Mouse (Mus musculus): ENCODE data around the gene A330070K13Rik. TPM values are rescaled to one million over a fixed set of nuclear protein-coding genes. Genes with fewer than 3 reads are reported as not detected.

A330070K13Rik gene
- polyA plus RNA-seq, 1 experiment from 2014 or later: not detected

DNA sequence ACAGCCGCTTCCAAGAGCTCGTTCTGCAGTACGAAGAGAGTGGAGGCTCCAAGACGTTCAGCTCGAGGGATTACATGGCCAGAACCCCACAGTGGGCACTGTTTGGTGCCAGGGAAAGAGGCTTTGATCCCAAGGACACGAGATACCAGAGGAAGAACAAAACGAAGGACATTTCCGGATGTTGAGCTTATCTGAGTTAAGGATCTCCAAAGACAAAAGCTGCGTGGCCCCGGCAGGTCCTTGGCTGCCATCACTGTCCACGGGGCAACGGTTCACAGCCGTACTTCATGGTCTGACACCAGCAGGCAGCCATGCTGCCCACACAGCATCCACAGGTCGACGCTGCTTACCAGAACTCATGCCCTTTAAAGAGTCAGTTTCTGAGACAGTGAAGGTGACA is 43.8 kb downstream of the A330070K13Rik start:
- no peaks in the 10 kb centered on the region for H3K4me1 ChIP-seq (ENCODE audit: control insufficient read depth, insufficient read depth, low read length)
- H3K9ac ChIP-seq (ENCODE audit: low read length): no peak overlapping the region
- WGBS: 93% methylated on average over 15 of the region's 15 CpGs
- DNase-seq (ENCODE audit: low spot score) (no peak), ATAC-seq (no peak)
- H3K36me3 ChIP-seq (ENCODE audit: control insufficient read depth, insufficient read depth, low read length): peaks cover 35% of the 10 kb centered on the region
- H3K27me3 ChIP-seq (replicated peaks; ENCODE audit: control insufficient read depth, insufficient read depth, low read length): no peaks in the 10 kb centered on the region
- H3K4me2 ChIP-seq (ENCODE audit: low read length): no peak overlapping the region
- no peaks in the 10 kb centered on the region for H3K9me3 ChIP-seq (replicated peaks; ENCODE audit: control insufficient read depth, low read length)
- H3K4me3 ChIP-seq (ENCODE audit: low read depth, low read length): no peak overlapping the region
- no peak overlapping the region for H3K27ac ChIP-seq (ENCODE audit: low read depth, low read length)

- Histone ChIP-seq H3K27ac (ENCODE audit: low read depth, low read length) (no peak overlapping the region), H3K4me3 (ENCODE audit: low read depth, low read length) (no peak overlapping the region), H3K27me3 (replicated peaks; ENCODE audit: control insufficient read depth, insufficient read depth, low read length) (no peaks in the 10 kb centered on the region), H3K4me1 (ENCODE audit: control insufficient read depth, insufficient read depth, low read length) (peaks cover 8% of the 10 kb centered on the region; the same call in 1 of the 2 replicates), H3K9me3 (replicated peaks; ENCODE audit: control insufficient read depth, low read length) (no peaks in the 10 kb centered on the region), H3K9ac (ENCODE audit: low read length) (no peak overlapping the region), H3K4me2 (ENCODE audit: low read length) (no peak overlapping the region), H3K36me3 (ENCODE audit: control insufficient read depth, insufficient read depth, low read length) (peaks cover 27% of the 10 kb centered on the region)
- DNase-seq (ENCODE audit: low spot score) (no peak), ATAC-seq (no peak)
- 98% methylated on average over 4 of the region's 4 CpGs for WGBS
Measured at GRCm38 (mm10) chr5:130335462-130335861, 49.0 kb downstream of the A330070K13Rik start.

DNA sequence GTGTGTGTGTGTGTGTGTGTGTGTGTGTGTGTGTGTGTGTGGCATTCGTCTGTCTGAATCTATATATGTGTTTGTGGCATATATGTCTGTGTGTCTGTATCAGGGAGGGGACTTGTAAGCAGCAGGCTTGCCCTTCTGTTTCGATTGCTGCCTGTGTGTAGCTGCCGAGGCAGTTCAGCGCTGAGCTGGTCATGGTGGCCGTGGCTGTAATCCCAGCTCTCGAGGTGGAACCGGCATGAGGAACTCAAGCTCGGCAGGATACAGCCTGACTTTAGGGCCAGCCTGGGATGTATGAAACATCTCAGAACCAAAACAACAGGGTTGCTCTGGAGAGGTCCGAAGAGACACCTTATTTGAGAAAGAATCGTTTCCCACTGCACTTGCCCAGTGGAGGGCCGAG is 50.5 kb downstream of the A330070K13Rik start:
- Histone ChIP-seq H3K27me3 (replicated peaks; ENCODE audit: control insufficient read depth, insufficient read depth, low read length) (no peaks in the 10 kb centered on the region), H3K9ac (ENCODE audit: low read length) (no peak overlapping the region), H3K36me3 (ENCODE audit: control insufficient read depth, insufficient read depth, low read length) (peaks cover 26% of the 10 kb centered on the region), H3K4me1 (ENCODE audit: control insufficient read depth, insufficient read depth, low read length) (peaks cover 8% of the 10 kb centered on the region; the same call in 1 of the 2 replicates), H3K27ac (ENCODE audit: low read depth, low read length) (0 out of 2 replicates have a peak overlapping the region, but pooled peaks have one; percentile 21), H3K9me3 (replicated peaks; ENCODE audit: control insufficient read depth, low read length) (no peaks in the 10 kb centered on the region), H3K4me3 (ENCODE audit: low read depth, low read length) (no peak overlapping the region), H3K4me2 (ENCODE audit: low read length) (no peak overlapping the region)
- ATAC-seq (no peak), DNase-seq (ENCODE audit: low spot score) (no peak)
- 89% methylated on average over 11 of the region's 11 CpGs for WGBS

GRCm38 (mm10) chr5:130333566-130333965 is 50.9 kb downstream of the A330070K13Rik start:
- H3K4me2 ChIP-seq (ENCODE audit: low read length): no peak overlapping the region
- peaks cover 26% of the 10 kb centered on the region for H3K36me3 ChIP-seq (ENCODE audit: control insufficient read depth, insufficient read depth, low read length)
- H3K4me1 ChIP-seq (ENCODE audit: control insufficient read depth, insufficient read depth, low read length): peaks cover 8% of the 10 kb centered on the region; the same call in 1 of the 2 replicates
- H3K4me3 ChIP-seq (ENCODE audit: low read depth, low read length): no peak overlapping the region
- WGBS: 77% methylated on average over 7 of the region's 7 CpGs
- ATAC-seq (peak; percentile 70; the same call in 1 of the 2 replicates), DNase-seq (ENCODE audit: low spot score) (peak; percentile 23)
- H3K27ac ChIP-seq (ENCODE audit: low read depth, low read length): 0 out of 2 replicates have a peak overlapping the region, but pooled peaks have one; percentile 21
- H3K27me3 ChIP-seq (replicated peaks; ENCODE audit: control insufficient read depth, insufficient read depth, low read length): no peaks in the 10 kb centered on the region
- no peaks in the 10 kb centered on the region for H3K9me3 ChIP-seq (replicated peaks; ENCODE audit: control insufficient read depth, low read length)
- no peak overlapping the region for H3K9ac ChIP-seq (ENCODE audit: low read length)

DNA sequence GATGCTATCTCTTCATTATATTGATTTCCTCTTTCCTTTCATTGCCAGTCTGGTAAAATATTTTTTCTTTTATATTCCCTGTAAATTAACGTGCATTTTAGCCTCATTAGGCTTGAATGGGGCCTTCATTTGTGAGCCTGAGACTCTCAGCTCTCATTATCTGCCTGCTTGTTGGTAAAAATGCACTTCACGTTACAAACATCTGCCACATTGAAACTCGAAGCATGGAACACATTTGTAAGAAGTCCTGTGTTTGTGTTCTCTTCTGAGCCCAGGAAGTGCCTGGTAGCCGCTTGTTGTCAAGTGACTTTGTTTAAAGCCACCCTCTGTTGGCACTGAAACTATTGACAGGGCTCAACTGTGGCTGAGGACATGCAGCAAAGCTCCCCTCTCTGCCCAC is 53.2 kb downstream of the A330070K13Rik start:
- Histone ChIP-seq H3K9ac (ENCODE audit: low read length) (no peak overlapping the region), H3K4me2 (ENCODE audit: low read length) (no peak overlapping the region), H3K27me3 (replicated peaks; ENCODE audit: control insufficient read depth, insufficient read depth, low read length) (no peaks in the 10 kb centered on the region), H3K27ac (ENCODE audit: low read depth, low read length) (peak overlapping the region; percentile 52; the same call in 1 of the 2 replicates), H3K4me3 (ENCODE audit: low read depth, low read length) (no peak overlapping the region), H3K4me1 (ENCODE audit: control insufficient read depth, insufficient read depth, low read length) (peaks cover 8% of the 10 kb centered on the region; the same call in 1 of the 2 replicates), H3K36me3 (ENCODE audit: control insufficient read depth, insufficient read depth, low read length) (peaks cover 13% of the 10 kb centered on the region), H3K9me3 (replicated peaks; ENCODE audit: control insufficient read depth, low read length) (no peaks in the 10 kb centered on the region)
- ATAC-seq: peak; percentile 42; the same call in 1 of the 2 replicates
- 7% methylated on average over 4 of the region's 4 CpGs for WGBS
- DNase-seq (ENCODE audit: low spot score): peak; percentile 65

- DNase-seq (ENCODE audit: low spot score): peak; percentile 37
- H3K36me3 ChIP-seq (ENCODE audit: control insufficient read depth, insufficient read depth, low read length): peaks cover 11% of the 10 kb centered on the region
- WGBS: 59% methylated on average over 4 of the region's 4 CpGs
- ATAC-seq: 0 out of 2 replicates have a peak, but pooled peaks have one; percentile 46
- no peak overlapping the region for H3K4me3 ChIP-seq (ENCODE audit: low read depth, low read length)
- no peak overlapping the region for H3K27ac ChIP-seq (ENCODE audit: low read depth, low read length)
- H3K27me3 ChIP-seq (replicated peaks; ENCODE audit: control insufficient read depth, insufficient read depth, low read length): no peaks in the 10 kb centered on the region
- no peaks in the 10 kb centered on the region for H3K9me3 ChIP-seq (replicated peaks; ENCODE audit: control insufficient read depth, low read length)
- peaks cover 8% of the 10 kb centered on the region; the same call in 1 of the 2 replicates for H3K4me1 ChIP-seq (ENCODE audit: control insufficient read depth, insufficient read depth, low read length)
- no peak overlapping the region for H3K9ac ChIP-seq (ENCODE audit: low read length)
- no peak overlapping the region for H3K4me2 ChIP-seq (ENCODE audit: low read length)
Measured at GRCm38 (mm10) chr5:130330801-130331200, 53.6 kb downstream of the A330070K13Rik start.

DNA sequence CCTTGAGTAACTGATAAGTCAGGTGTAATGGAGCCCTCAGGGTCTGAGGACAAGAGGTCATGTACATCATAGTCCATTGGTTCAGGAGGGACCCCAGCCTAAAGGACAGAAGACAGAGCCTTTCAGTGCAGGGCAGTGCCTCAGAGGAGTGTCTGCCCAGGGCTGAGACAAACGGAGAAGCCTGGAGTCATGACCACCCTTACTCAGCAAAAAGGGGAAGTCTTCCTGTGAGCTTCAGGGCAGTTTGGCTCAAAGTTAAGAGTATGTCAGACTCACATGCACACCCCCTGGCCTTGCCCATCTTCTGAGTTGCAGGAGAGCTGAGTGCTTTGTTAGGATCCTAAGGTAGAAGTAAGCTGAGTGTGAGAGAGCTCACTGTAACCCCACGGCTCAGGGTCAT is 54.5 kb downstream of the A330070K13Rik start:
- DNase-seq (ENCODE audit: low spot score): no peak

More for the DNA sequence above, 54.5 kb downstream of the A330070K13Rik start:
- Histone ChIP-seq H3K4me1 (ENCODE audit: control insufficient read depth, insufficient read depth, low read length) (peaks cover 8% of the 10 kb centered on the region; the same call in 1 of the 2 replicates), H3K4me3 (ENCODE audit: low read depth, low read length) (no peak overlapping the region), H3K27ac (ENCODE audit: low read depth, low read length) (no peak overlapping the region), H3K9ac (ENCODE audit: low read length) (no peak overlapping the region), H3K9me3 (replicated peaks; ENCODE audit: control insufficient read depth, low read length) (no peaks in the 10 kb centered on the region), H3K4me2 (ENCODE audit: low read length) (no peak overlapping the region), H3K27me3 (replicated peaks; ENCODE audit: control insufficient read depth, insufficient read depth, low read length) (no peaks in the 10 kb centered on the region), H3K36me3 (ENCODE audit: control insufficient read depth, insufficient read depth, low read length) (peaks cover 9% of the 10 kb centered on the region)
- WGBS: 86% methylated on average over 2 of the region's 2 CpGs
- ATAC-seq: no peak

Other genes starting within 250 kb of the A330070K13Rik start
- gene Kctd7, start 239.8 kb downstream of the A330070K13Rik start, polyA plus RNA-seq (2014; fragmentation: Nextera tagmentation; extraction: Ambion mirVana): 10.9 and 12.4 TPM in 2 replicates
- 30.0 and 38.7 TPM in 2 replicates for gene Rabgef1, start 212.8 kb downstream of the A330070K13Rik start, polyA plus RNA-seq (2014; fragmentation: Nextera tagmentation; extraction: Ambion mirVana)
- gene Tmem248, start 167.6 kb downstream of the A330070K13Rik start, polyA plus RNA-seq (2014; fragmentation: Nextera tagmentation; extraction: Ambion mirVana): 22.5 and 22.7 TPM in 2 replicates
- gene Sbds, start 129.1 kb downstream of the A330070K13Rik start, polyA plus RNA-seq (2014; fragmentation: Nextera tagmentation; extraction: Ambion mirVana): 49.6 and 50.8 TPM in 2 replicates
- gene Tyw1, start 129.0 kb downstream of the A330070K13Rik start, polyA plus RNA-seq (2014; fragmentation: Nextera tagmentation; extraction: Ambion mirVana): 25.2 and 29.4 TPM in 2 replicates
- gene Caln1, start 15.2 kb downstream of the A330070K13Rik start, polyA plus RNA-seq (2014; fragmentation: Nextera tagmentation; extraction: Ambion mirVana): 2.5 and 6.5 TPM in 2 replicates

Data from forebrain, embryonic 14.5 days (tissue).